Mouse (Mus musculus): Measurements from ENCODE around the gene Auts2. TPM values are rescaled to one million over a fixed set of nuclear protein-coding genes. Genes with fewer than 3 reads are reported as not detected.

The Auts2 gene
- polyA plus RNA-seq, 1 experiment from 2014 or later, result 1.0 TPM

DNA sequence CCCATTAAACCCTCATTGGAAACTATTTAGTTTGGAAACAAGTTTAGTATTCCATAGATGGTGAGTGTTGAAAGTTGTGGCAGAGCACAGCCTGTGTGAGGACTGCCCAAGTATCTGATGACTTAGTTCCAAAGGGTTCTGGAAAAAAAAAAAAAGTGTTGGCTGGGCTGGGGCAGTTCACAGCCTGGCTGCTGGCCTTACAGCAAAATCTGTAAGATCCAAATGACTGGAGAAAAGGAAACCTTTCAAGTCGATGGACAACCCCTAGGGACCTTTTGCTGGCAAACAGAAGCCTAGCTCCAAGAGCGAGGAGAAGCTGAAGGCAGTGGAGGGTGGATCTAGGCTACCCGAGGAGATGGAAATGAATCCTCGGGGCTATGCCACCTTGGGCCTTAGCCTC, 869.4 kb downstream of the Auts2 start:
- Histone ChIP-seq H3K36me3 (replicated peaks; ENCODE audit: insufficient read depth, low read length) (no peaks in the 10 kb centered on the region), H3K9me3 (ENCODE audit: low read length) (no peaks in the 10 kb centered on the region), H3K9ac (replicated peaks) (no peak overlapping the region), H3K27me3 (ENCODE audit: insufficient read depth, low read length) (no peaks in the 10 kb centered on the region), H3K4me1 (ENCODE audit: insufficient read depth) (no peaks in the 10 kb centered on the region), H3K4me2 (ENCODE audit: low read depth, low read length) (no peak overlapping the region), H3K4me3 (ENCODE audit: low read depth, low read length) (no peak overlapping the region), H3K27ac (ENCODE audit: low read depth) (no peak overlapping the region)
- 67% methylated on average over 4 of the region's 4 CpGs for WGBS (ENCODE audit: insufficient replicate concordance)
- ATAC-seq, result no peak
- no peak for DNase-seq
- TF ChIP-seq EP300 (IDR thresholded peaks at IDR 0.05; ENCODE audit: low read depth) (no peak), CTCF (IDR thresholded peaks at IDR 0.05; ENCODE audit: low read depth) (no peak)

DNA sequence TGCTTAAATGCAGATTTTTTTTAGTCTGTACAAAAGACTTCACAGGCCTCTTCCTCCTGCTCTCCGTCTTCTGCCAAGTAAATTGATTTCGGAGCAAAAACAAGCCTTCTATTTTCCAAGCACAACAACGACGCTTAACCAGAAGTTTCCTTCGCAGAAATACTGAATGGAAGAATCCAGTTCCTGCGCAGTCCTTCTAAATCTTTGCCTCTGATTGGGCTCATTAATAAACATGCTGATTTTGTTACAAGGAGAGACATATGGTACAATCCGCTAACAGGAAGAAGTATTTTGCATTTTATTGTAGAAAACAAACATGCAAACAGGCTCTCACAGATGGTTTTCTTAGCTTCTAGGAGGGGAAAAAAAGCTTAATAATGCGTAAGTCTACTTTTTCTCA, 878.1 kb downstream of the Auts2 start:
- H3K27me3 ChIP-seq (ENCODE audit: insufficient read depth, low read length), result no peaks in the 10 kb centered on the region
- H3K9ac ChIP-seq (replicated peaks), result no peak overlapping the region
- TF ChIP-seq CTCF (IDR thresholded peaks at IDR 0.05; ENCODE audit: low read depth) (no peak), EP300 (IDR thresholded peaks at IDR 0.05; ENCODE audit: low read depth) (no peak)
- no peak overlapping the region for H3K4me2 ChIP-seq (ENCODE audit: low read depth, low read length)
- DNase-seq (no peak), ATAC-seq (no peak)
- no peaks in the 10 kb centered on the region for H3K9me3 ChIP-seq (ENCODE audit: low read length)
- 83% methylated on average over 8 of the region's 8 CpGs for whole genome bisulfite sequencing (ENCODE audit: insufficient replicate concordance)
- H3K4me1 ChIP-seq (ENCODE audit: insufficient read depth), result no peaks in the 10 kb centered on the region
- H3K36me3 ChIP-seq (replicated peaks; ENCODE audit: insufficient read depth, low read length), result no peaks in the 10 kb centered on the region
- no peak overlapping the region for H3K4me3 ChIP-seq (ENCODE audit: low read depth, low read length)
- H3K27ac ChIP-seq (ENCODE audit: low read depth), result no peak overlapping the region

DNA sequence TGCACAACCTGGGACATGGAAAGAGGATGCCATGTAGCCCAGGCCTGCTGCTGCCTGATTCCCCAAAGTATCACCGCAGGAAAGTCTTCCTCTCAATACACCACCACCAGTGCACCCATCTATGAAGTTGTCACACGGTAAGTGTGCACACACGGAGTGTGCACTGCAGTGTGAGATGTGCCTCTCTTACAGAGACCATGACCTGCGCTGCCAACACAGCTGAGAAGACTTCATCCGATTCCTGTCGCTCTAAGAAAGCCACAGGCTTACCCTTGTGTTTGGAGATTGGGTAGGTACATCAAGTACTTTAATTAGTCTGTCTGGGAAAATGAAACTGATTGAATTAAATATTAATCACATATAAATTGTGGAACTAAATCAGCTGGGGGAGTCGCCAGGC, 878.5 kb downstream of the Auts2 start:
- no peak overlapping the region for H3K27ac ChIP-seq (ENCODE audit: low read depth)
- DNase-seq (no peak), ATAC-seq (no peak)
- no peak overlapping the region for H3K9ac ChIP-seq (replicated peaks)
- TF ChIP-seq EP300 (IDR thresholded peaks at IDR 0.05; ENCODE audit: low read depth) (no peak), CTCF (IDR thresholded peaks at IDR 0.05; ENCODE audit: low read depth) (no peak)
- no peaks in the 10 kb centered on the region for H3K4me1 ChIP-seq (ENCODE audit: insufficient read depth)
- no peaks in the 10 kb centered on the region for H3K36me3 ChIP-seq (replicated peaks; ENCODE audit: insufficient read depth, low read length)
- no peaks in the 10 kb centered on the region for H3K27me3 ChIP-seq (ENCODE audit: insufficient read depth, low read length)
- no peaks in the 10 kb centered on the region for H3K9me3 ChIP-seq (ENCODE audit: low read length)
- WGBS (ENCODE audit: insufficient replicate concordance), result 76% methylated on average over 7 of the region's 7 CpGs
- no peak overlapping the region for H3K4me3 ChIP-seq (ENCODE audit: low read depth, low read length)
- H3K4me2 ChIP-seq (ENCODE audit: low read depth, low read length), result no peak overlapping the region

DNA sequence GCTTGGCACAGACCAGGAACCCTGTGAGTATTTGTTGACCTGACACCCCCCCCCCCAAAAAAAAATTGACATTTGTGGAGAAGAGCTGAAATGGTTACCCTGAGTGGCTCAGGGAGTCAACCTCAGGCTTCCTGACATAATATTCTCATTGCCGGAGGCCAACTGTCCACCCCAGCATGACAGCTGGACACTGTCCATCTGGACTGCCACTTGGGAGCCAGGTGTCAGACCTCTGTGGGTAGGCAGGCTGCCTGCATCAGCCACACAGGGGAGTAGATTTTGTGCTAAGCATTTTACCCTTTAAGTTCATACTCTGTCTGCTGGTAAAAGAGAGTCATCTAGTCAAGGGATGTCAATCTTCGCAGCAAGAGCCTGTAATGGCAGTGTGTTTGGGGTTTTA, 880.5 kb downstream of the Auts2 start:
- H3K9ac ChIP-seq (replicated peaks), result no peak overlapping the region
- TF ChIP-seq CTCF (IDR thresholded peaks at IDR 0.05; ENCODE audit: low read depth) (no peak), EP300 (IDR thresholded peaks at IDR 0.05; ENCODE audit: low read depth) (no peak)
- no peak for DNase-seq
- no peak for ATAC-seq
- no peaks in the 10 kb centered on the region for H3K36me3 ChIP-seq (replicated peaks; ENCODE audit: insufficient read depth, low read length)
- no peak overlapping the region for H3K4me2 ChIP-seq (ENCODE audit: low read depth, low read length)
- H3K27ac ChIP-seq (ENCODE audit: low read depth), result no peak overlapping the region
- no peaks in the 10 kb centered on the region for H3K4me1 ChIP-seq (ENCODE audit: insufficient read depth)
- 94% methylated on average over 2 of the region's 2 CpGs for WGBS (ENCODE audit: insufficient replicate concordance)
- H3K27me3 ChIP-seq (ENCODE audit: insufficient read depth, low read length), result no peaks in the 10 kb centered on the region
- H3K9me3 ChIP-seq (ENCODE audit: low read length), result no peaks in the 10 kb centered on the region
- no peak overlapping the region for H3K4me3 ChIP-seq (ENCODE audit: low read depth, low read length)

DNA sequence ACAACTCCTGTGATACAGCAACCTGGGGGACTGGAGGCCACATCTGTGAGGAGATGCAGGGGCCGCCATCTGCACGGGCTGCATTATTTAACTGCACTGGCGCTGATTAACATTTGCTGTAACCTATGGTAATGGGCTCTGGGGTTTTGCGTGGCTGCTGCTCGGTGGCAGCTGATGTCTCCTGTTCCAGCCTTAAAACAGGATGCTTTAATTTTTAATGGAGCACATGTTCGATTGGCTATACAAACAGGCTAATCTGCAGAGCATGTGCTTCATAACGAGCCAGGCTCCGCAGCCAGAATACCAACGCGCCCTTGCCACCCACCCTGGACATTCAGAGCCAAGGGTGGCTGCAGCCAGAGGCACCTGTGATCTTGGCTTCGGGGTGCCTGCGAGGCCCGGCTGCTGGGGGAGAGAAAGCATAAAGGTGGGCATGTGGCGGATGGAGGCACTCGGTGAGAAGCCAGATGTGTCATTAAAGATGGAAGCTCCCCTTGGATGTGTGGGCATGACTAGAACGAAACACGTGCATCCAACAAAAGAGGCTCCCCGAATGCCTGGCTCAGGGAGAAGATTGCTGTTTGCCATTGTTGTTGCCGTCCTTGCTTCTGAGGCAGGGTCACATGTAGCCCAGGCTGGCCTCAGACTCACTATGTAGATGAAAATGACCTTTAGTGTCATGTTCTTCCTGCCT, 884.2 kb downstream of the Auts2 start:
- Histone ChIP-seq H3K4me2 (ENCODE audit: low read depth, low read length) (no peak overlapping the region), H3K27ac (ENCODE audit: low read depth) (no peak overlapping the region), H3K9ac (replicated peaks) (no peak overlapping the region), H3K27me3 (ENCODE audit: insufficient read depth, low read length) (no peaks in the 10 kb centered on the region), H3K36me3 (replicated peaks; ENCODE audit: insufficient read depth, low read length) (no peaks in the 10 kb centered on the region), H3K4me1 (ENCODE audit: insufficient read depth) (no peaks in the 10 kb centered on the region), H3K9me3 (ENCODE audit: low read length) (no peaks in the 10 kb centered on the region), H3K4me3 (ENCODE audit: low read depth, low read length) (no peak overlapping the region)
- DNase-seq (no peak), ATAC-seq (no peak)
- WGBS (ENCODE audit: insufficient replicate concordance), result 80% methylated on average over 19 of the region's 19 CpGs
- TF ChIP-seq EP300 (IDR thresholded peaks at IDR 0.05; ENCODE audit: low read depth) (no peak), CTCF (IDR thresholded peaks at IDR 0.05; ENCODE audit: low read depth) (no peak)

DNA sequence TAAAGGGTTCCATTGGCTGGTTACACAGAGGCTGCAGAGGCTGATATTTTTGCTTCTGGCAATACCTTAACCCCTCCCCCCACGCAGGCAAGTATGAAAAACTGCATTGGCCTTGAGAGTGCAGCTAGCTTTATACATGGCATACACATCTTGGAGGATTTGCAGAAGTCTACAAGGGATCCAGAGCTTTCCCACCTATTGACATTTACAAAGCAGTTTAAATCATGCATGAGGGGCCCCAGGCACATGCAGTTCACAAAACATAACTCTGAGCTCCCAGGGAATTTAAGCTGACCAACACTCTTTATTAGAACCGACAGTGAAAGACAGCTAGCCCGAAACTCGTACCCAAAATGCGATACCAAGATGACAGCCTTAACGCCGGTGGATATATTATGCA, 888.9 kb downstream of the Auts2 start:
- H3K36me3 ChIP-seq (replicated peaks; ENCODE audit: insufficient read depth, low read length), result no peaks in the 10 kb centered on the region
- peaks cover 17% of the 10 kb centered on the region for H3K4me1 ChIP-seq (ENCODE audit: insufficient read depth)
- no peaks in the 10 kb centered on the region for H3K9me3 ChIP-seq (ENCODE audit: low read length)
- H3K27ac ChIP-seq (ENCODE audit: low read depth), result no peak overlapping the region
- no peak overlapping the region for H3K4me2 ChIP-seq (ENCODE audit: low read depth, low read length)
- DNase-seq (no peak), ATAC-seq (no peak)
- TF ChIP-seq CTCF (IDR thresholded peaks at IDR 0.05; ENCODE audit: low read depth) (no peak), EP300 (IDR thresholded peaks at IDR 0.05; ENCODE audit: low read depth) (no peak)
- H3K27me3 ChIP-seq (ENCODE audit: insufficient read depth, low read length), result no peaks in the 10 kb centered on the region
- H3K4me3 ChIP-seq (ENCODE audit: low read depth, low read length), result no peak overlapping the region
- WGBS (ENCODE audit: insufficient replicate concordance), result 80% methylated on average over 7 of the region's 7 CpGs
- H3K9ac ChIP-seq (replicated peaks), result no peak overlapping the region
